Mouse (Mus musculus) limb, embryonic 12.5 days (tissue): ENCODE measurements around the gene Hbq1a. TPM values are rescaled to one million over a fixed set of nuclear protein-coding genes. Genes with fewer than 3 reads are reported as not detected.
"Not testable (repeated sequence)": the region's sequence is repeated elsewhere in the genome, so short reads cannot be mapped to it uniquely, and the experiment has no call there.

Experiments
- ATAC-seq: fragments of 200-750 bp; cut with Nextera tagmentation; 2 replicates; pipeline ENCODE4 v1.8.0; 2017; ENCODE audit warnings: low read depth, moderate TSS enrichment; ENCODE audit not compliant: insufficient number of reproducible peaks, insufficient read depth, low FRiP score, low TSS enrichment
- H3K27ac ChIP-seq: fragments of 300-500 bp; sonication (generic); 2 replicates; pipeline ENCODE4 v1.5.1; 2016; ENCODE audit warnings: mild to moderate bottlenecking, moderate library complexity
- H3K27me3 ChIP-seq: fragments of 300-500 bp; sonication (generic); 2 replicates; pipeline ENCODE4 v1.6.1; 2016; ENCODE audit warnings: mild to moderate bottlenecking, moderate library complexity
- H3K36me3 ChIP-seq: fragments of 300-500 bp; sonication (generic); 2 replicates; pipeline ENCODE4 v1.6.1; 2016; ENCODE audit warnings: mild to moderate bottlenecking, moderate library complexity
- H3K4me1 ChIP-seq: fragments of 300-500 bp; sonication (generic); replicated peaks from 2 replicates; pipeline ENCODE4 v1.6.1; 2016
- H3K4me2 ChIP-seq: fragments of 300-500 bp; sonication (generic); 2 replicates; pipeline ENCODE4 v1.6.1; 2016; ENCODE audit warnings: mild to moderate bottlenecking, moderate library complexity
- H3K4me3 ChIP-seq: fragments of 300-500 bp; sonication (generic); replicated peaks from 2 replicates; pipeline ENCODE4 v1.5.1; 2016; ENCODE audit warnings: mild to moderate bottlenecking
- H3K9ac ChIP-seq: fragments of 300-500 bp; sonication (generic); replicated peaks from 2 replicates; pipeline ENCODE4 v1.6.1; 2016; ENCODE audit warnings: mild to moderate bottlenecking, moderate library complexity
- H3K9me3 ChIP-seq: fragments of 300-500 bp; sonication (generic); 2 replicates; pipeline ENCODE4 v1.6.1; 2016; ENCODE audit warnings: mild to moderate bottlenecking, moderate library complexity
- WGBS: fragments of 180-500 bp; shearing (Covaris S2); methylation state at CpG from one replicate; pipeline ENCODE4 v1.1.7; 2016; 5-methylcytosine and 5-hydroxymethylcytosine counted together
- polyA plus RNA-seq: library from polyadenylated mRNA; unstranded; fragments of >200 nt; fragmentation: Nextera tagmentation; extraction: Ambion mirVana; gene quantifications from 2 replicates; pipeline ENCODE4 v1.2.1, GENCODE M21; 2016

Hbq1a gene
- polyA plus RNA-seq: 0.90 TPM in 1 of 2 replicates, not detected in the other

- H3K9me3 ChIP-seq, ATAC-seq, H3K36me3 ChIP-seq, H3K9ac ChIP-seq, H3K4me1 ChIP-seq, H3K27ac ChIP-seq: not testable (repeated sequence)
- Histone ChIP-seq H3K4me3 (peak within 1 kb of the TSS; percentile 32), H3K27me3 (peaks cover 26% of the 10 kb centered on the region), H3K4me2 (peak within 1 kb of the TSS; percentile 54)
- 5% methylated on average over 16 of the region's 16 CpGs for WGBS
Measured at GRCm38 (mm10) chr11:32299865-32300264, at the start of gene Hbq1a. TSS of gene Hbq1a (plus strand) at chr11:32300069.

GRCm38 (mm10) chr11:32250880-32251763 is 48.7 kb upstream of the Hbq1a start:
- Histone ChIP-seq H3K4me1 (no peaks in the 10 kb centered on the region), H3K9ac (no peak overlapping the region), H3K4me2 (no peak overlapping the region), H3K27me3 (no peaks in the 10 kb centered on the region), H3K4me3 (no peak overlapping the region), H3K9me3 (no peaks in the 10 kb centered on the region), H3K27ac (no peak overlapping the region), H3K36me3 (peaks cover 88% of the 10 kb centered on the region)
- 83% methylated on average over 8 of the region's 8 CpGs for WGBS
- peak; percentile 86 for ATAC-seq

- Histone ChIP-seq H3K4me2 (no peak overlapping the region), H3K36me3 (peaks cover 70% of the 10 kb centered on the region), H3K27me3 (no peaks in the 10 kb centered on the region), H3K9ac (no peak overlapping the region), H3K27ac (no peak overlapping the region), H3K4me3 (no peak overlapping the region), H3K9me3 (no peaks in the 10 kb centered on the region), H3K4me1 (no peaks in the 10 kb centered on the region)
- ATAC-seq: no peak
- WGBS: 95% methylated on average over 1 of the region's 1 CpGs
Measured at GRCm38 (mm10) chr11:32253121-32253520, 46.7 kb upstream of the Hbq1a start.

- Histone ChIP-seq H3K4me1 (no peaks in the 10 kb centered on the region), H3K4me2 (no peak overlapping the region), H3K4me3 (no peak overlapping the region), H3K9me3 (no peaks in the 10 kb centered on the region), H3K27me3 (no peaks in the 10 kb centered on the region), H3K9ac (no peak overlapping the region), H3K27ac (no peak overlapping the region), H3K36me3 (peaks cover 71% of the 10 kb centered on the region)
- no peak for ATAC-seq
- WGBS: 97% methylated on average over 1 of the region's 1 CpGs
Measured at GRCm38 (mm10) chr11:32256146-32256545, 43.7 kb upstream of the Hbq1a start.

- Histone ChIP-seq H3K36me3 (peaks cover 68% of the 10 kb centered on the region), H3K4me3 (no peak overlapping the region), H3K27me3 (no peaks in the 10 kb centered on the region), H3K9me3 (no peaks in the 10 kb centered on the region), H3K4me2 (no peak overlapping the region), H3K27ac (no peak overlapping the region), H3K4me1 (no peaks in the 10 kb centered on the region), H3K9ac (no peak overlapping the region)
- ATAC-seq: no peak
- 86% methylated on average over 3 of the region's 3 CpGs for WGBS
Measured at GRCm38 (mm10) chr11:32256566-32256965, 43.3 kb upstream of the Hbq1a start.

GRCm38 (mm10) chr11:32262674-32263415 is 37.0 kb upstream of the Hbq1a start:
- Histone ChIP-seq H3K27me3 (no peaks in the 10 kb centered on the region), H3K4me1 (peaks cover under 1% of the 10 kb centered on the region; the same call in 1 of the 2 replicates), H3K9ac (no peak overlapping the region), H3K4me2 (no peak overlapping the region), H3K4me3 (no peak overlapping the region), H3K27ac (no peak overlapping the region), H3K36me3 (peaks cover 34% of the 10 kb centered on the region), H3K9me3 (no peaks in the 10 kb centered on the region)
- no peak for ATAC-seq
- WGBS: 71% methylated on average over 10 of the region's 10 CpGs

- Histone ChIP-seq H3K9me3 (no peaks in the 10 kb centered on the region), H3K4me3 (no peak overlapping the region), H3K27me3 (no peaks in the 10 kb centered on the region), H3K36me3 (peaks cover 21% of the 10 kb centered on the region), H3K4me2 (no peak overlapping the region), H3K27ac (no peak overlapping the region), H3K4me1 (peaks cover 5% of the 10 kb centered on the region), H3K9ac (no peak overlapping the region)
- no peak for ATAC-seq
- 94% methylated on average over 3 of the region's 3 CpGs for WGBS
Measured at GRCm38 (mm10) chr11:32265117-32265738, 34.6 kb upstream of the Hbq1a start.

GRCm38 (mm10) chr11:32266194-32266593 is 33.7 kb upstream of the Hbq1a start:
- 0 out of 2 replicates have a peak overlapping the region, but pooled peaks have one; percentile 20 for H3K27ac ChIP-seq
- H3K4me2 ChIP-seq: 0 out of 2 replicates have a peak overlapping the region, but pooled peaks have one; percentile 4
- H3K9ac ChIP-seq: no peak overlapping the region
- no peaks in the 10 kb centered on the region for H3K27me3 ChIP-seq
- peaks cover 5% of the 10 kb centered on the region for H3K4me1 ChIP-seq
- H3K9me3 ChIP-seq: no peaks in the 10 kb centered on the region
- no peak for ATAC-seq
- H3K4me3 ChIP-seq: no peak overlapping the region
- peaks cover 12% of the 10 kb centered on the region for H3K36me3 ChIP-seq
- WGBS: 91% methylated on average over 6 of the region's 6 CpGs

- whole genome bisulfite sequencing: 38% methylated on average over 6 of the region's 6 CpGs
- no peaks in the 10 kb centered on the region for H3K9me3 ChIP-seq
- H3K4me2 ChIP-seq: peak overlapping the region; percentile 60
- peak overlapping the region; percentile 90 for H3K9ac ChIP-seq
- no peaks in the 10 kb centered on the region for H3K27me3 ChIP-seq
- peaks cover 11% of the 10 kb centered on the region for H3K36me3 ChIP-seq
- H3K4me3 ChIP-seq: peak overlapping the region; percentile 80
- peak overlapping the region; percentile 97 for H3K27ac ChIP-seq
- ATAC-seq: no peak
- H3K4me1 ChIP-seq: peaks cover 5% of the 10 kb centered on the region
Measured at GRCm38 (mm10) chr11:32266776-32267175, 33.1 kb upstream of the Hbq1a start.

GRCm38 (mm10) chr11:32267188-32267884 is 32.5 kb upstream of the Hbq1a start, which contains the start of gene Nprl3:
TSS of gene Nprl3 (minus strand) at chr11:32267707.
- H3K36me3 ChIP-seq: peaks cover 5% of the 10 kb centered on the region
- peak within 1 kb of the TSS; percentile 60 for H3K4me2 ChIP-seq
- peak within 1 kb of the TSS; percentile 90 for H3K9ac ChIP-seq
- ATAC-seq: peak; percentile 97
- peak within 1 kb of the TSS; percentile 80 for H3K4me3 ChIP-seq
- under 1% methylated on average over 54 of the region's 54 CpGs for WGBS
- no peaks in the 10 kb centered on the region for H3K9me3 ChIP-seq
- peaks cover 5% of the 10 kb centered on the region for H3K4me1 ChIP-seq
- H3K27ac ChIP-seq: peak within 1 kb of the TSS; percentile 97
- no peaks in the 10 kb centered on the region for H3K27me3 ChIP-seq
